8 mouse cellular contexts compared by ENCODE assay signal in the genomic region with DNA sequence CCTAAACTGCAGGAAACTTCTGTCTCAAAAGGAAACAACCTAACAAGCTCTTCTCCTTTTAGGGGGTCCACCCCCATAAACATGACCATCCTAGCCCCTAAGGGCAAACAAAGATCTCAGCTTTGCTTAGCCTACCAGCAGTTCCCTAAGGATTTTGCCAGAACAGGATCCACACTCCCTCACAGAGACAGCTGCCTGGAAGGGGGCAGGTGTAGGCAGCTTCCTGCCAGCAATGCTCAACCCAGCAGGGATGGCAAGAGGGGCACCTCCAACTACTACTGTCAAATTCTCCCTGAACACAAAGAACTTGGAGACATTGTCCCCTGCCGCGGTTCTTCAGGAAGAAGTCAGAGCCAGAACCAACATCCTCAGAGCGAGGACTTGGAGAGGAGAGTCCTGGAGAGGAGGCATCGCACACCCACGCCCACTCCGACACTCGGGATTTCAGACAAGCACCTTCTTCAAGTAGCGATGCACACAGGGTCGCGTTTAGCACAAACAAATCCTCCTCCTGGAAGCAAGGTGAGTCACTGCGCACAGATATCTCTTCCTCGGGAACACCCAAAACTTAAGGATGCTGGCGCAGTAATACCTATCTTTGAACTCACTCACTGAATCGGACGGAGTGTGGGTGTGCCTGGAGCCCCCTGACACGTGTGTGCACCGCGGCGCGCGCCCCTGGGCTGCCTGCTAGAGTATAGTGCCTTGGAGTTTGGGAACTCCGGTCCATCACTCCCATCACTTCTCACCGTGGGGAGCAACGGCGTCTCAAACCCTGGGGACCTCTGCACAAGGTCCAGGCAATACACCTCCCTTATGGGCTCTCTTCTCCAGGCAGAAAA. TPM values are rescaled to one million over a fixed set of nuclear protein-coding genes. Genes with fewer than 3 reads are reported as not detected.
DNase-seq lines count a peak whose midpoint lies in the region; ATAC-seq and TF ChIP-seq lines count a peak whose summit lies in the region.

No protein-coding gene starts in this region.

- TF ChIP-seq POLR2A in liver, adult 2 months (IDR thresholded peaks at IDR 0.05; ENCODE audit: extremely low read depth, insufficient read depth, low read length) = no peak

- no peaks in the 10 kb centered on the region for H3K4me1 ChIP-seq in liver, adult 2 months (ENCODE audit: control insufficient read depth, insufficient read depth, low read length)
- peaks cover 8% of the 10 kb centered on the region for H3K4me1 ChIP-seq in heart, postnatal 0 days (ENCODE audit: control insufficient read depth, insufficient read depth)
- H3K4me1 ChIP-seq in liver, postnatal 0 days (ENCODE audit: insufficient read depth) = peaks cover 4% of the 10 kb centered on the region; the same call in 1 of the 2 replicates

- H3K27me3 ChIP-seq in liver, adult 2 months (ENCODE audit: control insufficient read depth, insufficient read depth, low read length) = peaks cover 14% of the 10 kb centered on the region
- H3K27me3 ChIP-seq in heart, postnatal 0 days (ENCODE audit: control insufficient read depth, insufficient read depth, low read length) = peaks cover 5% of the 10 kb centered on the region; the same call in 1 of the 2 replicates
- peaks cover 42% of the 10 kb centered on the region for H3K27me3 ChIP-seq in liver, postnatal 0 days (ENCODE audit: insufficient read depth, low read length)

- no peaks in the 10 kb centered on the region for H3K36me3 ChIP-seq in liver, adult 2 months (ENCODE audit: control insufficient read depth, insufficient read depth, low read length)
- no peaks in the 10 kb centered on the region for H3K36me3 ChIP-seq in heart, postnatal 0 days (replicated peaks; ENCODE audit: control insufficient read depth, insufficient read depth, low read length)
- no peaks in the 10 kb centered on the region for H3K36me3 ChIP-seq in liver, postnatal 0 days (replicated peaks; ENCODE audit: insufficient read depth, low read length)

- 7% methylated on average over 25 of the region's 25 CpGs for WGBS in liver, adult 2 months
- 3% methylated on average over 25 of the region's 25 CpGs for WGBS in heart, postnatal 0 days
- WGBS in liver, postnatal 0 days (ENCODE audit: insufficient replicate concordance) = 3% methylated on average over 25 of the region's 25 CpGs

- TF ChIP-seq CTCF in liver, adult 2 months (IDR thresholded peaks at IDR 0.05; ENCODE audit: low read depth, low read length) = no peak
- TF ChIP-seq CTCF in heart, postnatal 0 days (IDR thresholded peaks at IDR 0.05; ENCODE audit: low read depth) = no peak
- no peak for TF ChIP-seq CTCF in liver, postnatal 0 days (IDR thresholded peaks at IDR 0.05; ENCODE audit: low read depth)

- DNase-seq in liver, adult 2 months (ENCODE audit: extremely low read depth, low read depth, low spot score) = no peak
- DNase-seq in liver = no peak
- DNase-seq in cerebellum, postnatal 14 days = peak; percentile 22 to 35
- no peak for DNase-seq in heart, postnatal 0 days (ENCODE audit: low spot score)
- no peak for DNase-seq in liver, postnatal 0 days
- DNase-seq in gastrocnemius, postnatal 4 days (ENCODE audit: low spot score in 2 of 2) = no peak
- DNase-seq in urinary bladder, postnatal 14 days (ENCODE audit: low spot score) = no peak
- no peak for DNase-seq in layer of hippocampus, postnatal 25 days (ENCODE audit: extremely low spot score in 1 of 2, low spot score in 1 of 2)

- ATAC-seq in heart, postnatal 0 days (ENCODE audit: insufficient read depth, low read depth) = 0 out of 2 replicates have a peak, but pooled peaks have one; percentile 0
- ATAC-seq in liver, postnatal 0 days = no peak

- H3K4me3 ChIP-seq in liver, adult 2 months (ENCODE audit: insufficient read depth, low read depth, low read length) = peak overlapping the region; percentile 76
- H3K4me3 ChIP-seq in heart, postnatal 0 days (ENCODE audit: low read depth, low read length) = peak overlapping the region; percentile 83
- H3K4me3 ChIP-seq in liver, postnatal 0 days (ENCODE audit: low read depth, low read length) = peak overlapping the region; percentile 55

- H3K9ac ChIP-seq in liver, adult 2 months (ENCODE audit: low read depth, low read length) = no peak overlapping the region; the same call in 1 of the 2 replicates
- peak overlapping the region; percentile 67 for H3K9ac ChIP-seq in heart, postnatal 0 days (replicated peaks; ENCODE audit: low read depth, low read length)
- 0 out of 2 replicates have a peak overlapping the region, but pooled peaks have one; percentile 47 for H3K9ac ChIP-seq in liver, postnatal 0 days (replicated peaks)

- no peaks in the 10 kb centered on the region for H3K79me2 ChIP-seq in liver, adult 2 months (ENCODE audit: control insufficient read depth, insufficient read depth, low read length)

- no peak for TF ChIP-seq EP300 in heart, postnatal 0 days (IDR thresholded peaks at IDR 0.05; ENCODE audit: low read depth)
- TF ChIP-seq EP300 in liver, postnatal 0 days (IDR thresholded peaks at IDR 0.05; ENCODE audit: low read depth) = no peak

- no peaks in the 10 kb centered on the region for H3K9me3 ChIP-seq in heart, postnatal 0 days (replicated peaks; ENCODE audit: control insufficient read depth, low read length)
- no peaks in the 10 kb centered on the region; the same call in 1 of the 2 replicates for H3K9me3 ChIP-seq in liver, postnatal 0 days (ENCODE audit: low read length)

- peak overlapping the region; percentile 96 for H3K4me2 ChIP-seq in heart, postnatal 0 days (ENCODE audit: low read depth, low read length)
- peak overlapping the region; percentile 67 for H3K4me2 ChIP-seq in liver, postnatal 0 days (ENCODE audit: low read depth, low read length)

- H3K27ac ChIP-seq in liver, adult 2 months (replicated peaks; ENCODE audit: insufficient read depth, low read depth, low read length) = no peak overlapping the region
- H3K27ac ChIP-seq in heart, postnatal 0 days (ENCODE audit: low read depth) = peak overlapping the region; percentile 88
- H3K27ac ChIP-seq in liver, postnatal 0 days (ENCODE audit: low read depth) = no peak overlapping the region

RNA-seq across cellular contexts. Expression of gene Tead4, which starts 1.1 kb away (rescaled TPM):
- 0.13 and 0.18 TPM in 2 replicates for total RNA-seq in liver, adult 2 months (2014; rRNA removed)
- polyA plus RNA-seq in liver, adult 2 months (2012; rRNA removed) = 0.06 and 0.39 TPM in 2 replicates
- 3.2 and 4.2 TPM in 2 replicates for total RNA-seq in heart, postnatal 0 days (2014; rRNA removed; ENCODE audit: low replicate concordance)
- 1.3 and 1.5 TPM in 2 replicates for polyA plus RNA-seq in heart, postnatal 0 days (2015; fragmentation: Nextera tagmentation; extraction: Ambion mirVana)
- polyA plus RNA-seq in liver, postnatal 0 days (2015; fragmentation: Nextera tagmentation; extraction: Ambion mirVana) = 0.28 and 0.34 TPM in 2 replicates
- 10 to 100 TPM; 18.8 to 20.5 TPM for total RNA-seq in gastrocnemius, postnatal 4 days (2021)
- total RNA-seq in layer of hippocampus, postnatal 25 days (2021) = under 1 TPM; 0.79 to 0.92 TPM

RNA-seq across cellular contexts. Expression of gene Tulp3, which starts 56.1 kb away (rescaled TPM):
- 0.74 TPM in 2 replicates for total RNA-seq in liver, adult 2 months (2014; rRNA removed)
- 0.86 and 0.92 TPM in 2 replicates for polyA plus RNA-seq in liver, adult 2 months (2012; rRNA removed)
- 3.2 and 5.1 TPM in 2 replicates for total RNA-seq in heart, postnatal 0 days (2014; rRNA removed; ENCODE audit: low replicate concordance)
- polyA plus RNA-seq in heart, postnatal 0 days (2015; fragmentation: Nextera tagmentation; extraction: Ambion mirVana) = 3.7 and 5.1 TPM in 2 replicates
- 0.81 and 1.2 TPM in 2 replicates for polyA plus RNA-seq in liver, postnatal 0 days (2015; fragmentation: Nextera tagmentation; extraction: Ambion mirVana)
- 10 to 100 TPM; 19.9 to 21.6 TPM for total RNA-seq in gastrocnemius, postnatal 4 days (2021)
- total RNA-seq in layer of hippocampus, postnatal 25 days (2021) = 10 to 100 TPM; 21.9 to 22.9 TPM

Comparison
In these comparisons a context has a peak if more than half of its experiments do, and no peak if none do; other contexts are left out.
1. DNase-seq: peak in cerebellum, postnatal 14 days (2 of 2); none in liver, adult 2 months (single experiment), liver (single experiment), heart, postnatal 0 days (single experiment), liver, postnatal 0 days (single experiment), gastrocnemius, postnatal 4 days (0 of 2), urinary bladder, postnatal 14 days (single experiment) and layer of hippocampus, postnatal 25 days (0 of 2).
2. Peak in every context shown above with its lines, with median percentiles within 50 percentile points of each other: H3K4me3 ChIP-seq.